Mouse (Mus musculus) C2C12 (cell line): ENCODE measurements around the gene Ski. TPM values are rescaled to one million over a fixed set of nuclear protein-coding genes. Genes with fewer than 3 reads are reported as not detected.

Experiments
- H3K27me3 ChIP-seq: one replicate; pipeline ENCODE4 v1.6.1; 2011; ENCODE audit not compliant: control insufficient read depth, insufficient read depth, insufficient read length
- H3K36me3 ChIP-seq: one replicate; pipeline ENCODE4 v1.6.1; 2011; ENCODE audit not compliant: control insufficient read depth, insufficient read depth
- H3K4me3 ChIP-seq: one replicate; pipeline ENCODE4 v1.5.1; 2011; ENCODE audit warnings: mild to moderate bottlenecking, control low read depth; ENCODE audit not compliant: poor library complexity, insufficient read depth, severe bottlenecking
- H3K79me2 ChIP-seq: one replicate; pipeline ENCODE4 v1.6.1; 2011; ENCODE audit not compliant: control insufficient read depth, insufficient read depth
- H3K79me3 ChIP-seq: one replicate; pipeline ENCODE4 v1.6.1; 2011; ENCODE audit warnings: low read depth, control low read depth
- H3ac ChIP-seq: one replicate; pipeline ENCODE3; 2011; ENCODE audit warnings: low read depth; ENCODE audit not compliant: control insufficient read depth, insufficient read length
- CEBPB ChIP-seq: IDR thresholded peaks from one replicate; pipeline ENCODE4 v1.6.1; 2011; ENCODE audit warnings: low read depth, mild to moderate bottlenecking, control low read depth, moderate library complexity
- CTCF ChIP-seq: IDR thresholded peaks from one replicate; pipeline ENCODE4 v1.5.1; 2011; ENCODE audit not compliant: control insufficient read depth, insufficient read depth, insufficient read length
- FOSL1 ChIP-seq: IDR thresholded peaks from one replicate; pipeline ENCODE4 v1.8.0; 2011; ENCODE audit warnings: mild to moderate bottlenecking, low read length; ENCODE audit not compliant: poor library complexity, insufficient read depth, severe bottlenecking
- MAX ChIP-seq: IDR thresholded peaks from one replicate; pipeline ENCODE4 v1.6.1; 2011; ENCODE audit warnings: mild to moderate bottlenecking, control low read depth
- MYOD1 ChIP-seq: IDR thresholded peaks from one replicate; pipeline ENCODE4 v1.6.1; 2011; ENCODE audit warnings: low read depth; ENCODE audit not compliant: control insufficient read depth, insufficient read length
- MYOG ChIP-seq: IDR thresholded peaks from one replicate; pipeline ENCODE4 v1.6.1; 2011; ENCODE audit not compliant: control insufficient read depth, insufficient read length; ENCODE audit errors: extremely low read depth
- USF1 ChIP-seq: IDR thresholded peaks from one replicate; pipeline ENCODE4 v1.6.1; 2011; ENCODE audit warnings: low read depth, mild to moderate bottlenecking, control low read depth, moderate library complexity
- polyA plus RNA-seq: library from polyadenylated mRNA; unstranded; fragments of >200 nt; fragmentation: generic; extraction: Trizol; gene quantifications from one replicate; pipeline ENCODE4 v1.2.1, GENCODE M21; 2012; ENCODE audit warnings: missing spikeins

Ski gene
- polyA plus RNA-seq, 1 experiment = 45.2 TPM

GRCm38 (mm10) chr4:155200861-155201390 is 21.5 kb downstream of the Ski start:
- Histone ChIP-seq H3K79me3 (peaks cover 100% of the 10 kb centered on the region), H3K36me3 (peaks cover 8% of the 10 kb centered on the region), H3ac (no peak overlapping the region), H3K4me3 (no peak overlapping the region), H3K79me2 (peaks cover 100% of the 10 kb centered on the region), H3K27me3 (no peaks in the 10 kb centered on the region)
- TF ChIP-seq CEBPB (no peak), FOSL1 (no peak), MAX (no peak), USF1 (no peak), CTCF (no peak), MYOD1 (no peak), MYOG (no peak)

- no peak for TF ChIP-seq MYOG
- no peak for TF ChIP-seq FOSL1
- TF ChIP-seq USF1 = no peak
- TF ChIP-seq MAX = no peak
- no peak for TF ChIP-seq CTCF
- no peak for TF ChIP-seq MYOD1
- TF ChIP-seq CEBPB = no peak
- no peak overlapping the region for H3ac ChIP-seq
- no peak overlapping the region for H3K4me3 ChIP-seq
- H3K36me3 ChIP-seq = peaks cover 8% of the 10 kb centered on the region
- H3K79me3 ChIP-seq = peaks cover 100% of the 10 kb centered on the region
- peaks cover 100% of the 10 kb centered on the region for H3K79me2 ChIP-seq
- no peaks in the 10 kb centered on the region for H3K27me3 ChIP-seq
Measured at GRCm38 (mm10) chr4:155197726-155198125, 24.7 kb downstream of the Ski start.

GRCm38 (mm10) chr4:155195204-155195603 is 27.2 kb downstream of the Ski start:
- H3K36me3 ChIP-seq = peaks cover 14% of the 10 kb centered on the region
- no peak overlapping the region for H3ac ChIP-seq
- H3K79me2 ChIP-seq = peaks cover 100% of the 10 kb centered on the region
- no peak for TF ChIP-seq MYOG
- no peak for TF ChIP-seq FOSL1
- TF ChIP-seq MYOD1 = no peak
- TF ChIP-seq CTCF = no peak
- TF ChIP-seq CEBPB = no peak
- no peak for TF ChIP-seq MAX
- no peak for TF ChIP-seq USF1
- H3K27me3 ChIP-seq = no peaks in the 10 kb centered on the region
- peaks cover 99% of the 10 kb centered on the region for H3K79me3 ChIP-seq
- no peak overlapping the region for H3K4me3 ChIP-seq

DNA sequence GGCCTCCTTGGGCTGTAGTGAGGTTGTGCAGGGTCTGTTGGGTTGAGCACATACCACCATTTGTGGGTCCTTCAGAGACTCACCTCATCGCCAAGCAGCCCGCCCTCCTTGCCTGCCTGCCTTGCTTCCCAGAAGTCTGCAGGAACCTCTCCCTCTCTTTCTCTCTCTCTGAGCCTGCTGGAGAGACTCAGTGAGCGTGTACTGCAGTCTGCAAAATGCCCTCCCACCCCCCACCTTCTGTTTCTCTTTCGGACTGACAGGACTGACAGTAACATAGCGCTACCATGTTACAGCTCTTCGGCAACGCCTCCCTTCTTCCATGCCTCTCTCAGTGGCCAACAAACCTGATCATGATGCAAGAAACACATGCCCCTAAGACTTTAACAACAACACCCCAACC is 32.1 kb downstream of the Ski start:
- TF ChIP-seq USF1 (no peak), MYOG (no peak), CTCF (no peak), FOSL1 (no peak), MYOD1 (no peak), MAX (no peak), CEBPB (no peak)
- H3K36me3 ChIP-seq = peaks cover 19% of the 10 kb centered on the region
- H3K79me3 ChIP-seq = peaks cover 99% of the 10 kb centered on the region
- H3K79me2 ChIP-seq = peaks cover 100% of the 10 kb centered on the region
- no peak overlapping the region for H3K4me3 ChIP-seq
- no peak overlapping the region for H3ac ChIP-seq
- no peaks in the 10 kb centered on the region for H3K27me3 ChIP-seq

DNA sequence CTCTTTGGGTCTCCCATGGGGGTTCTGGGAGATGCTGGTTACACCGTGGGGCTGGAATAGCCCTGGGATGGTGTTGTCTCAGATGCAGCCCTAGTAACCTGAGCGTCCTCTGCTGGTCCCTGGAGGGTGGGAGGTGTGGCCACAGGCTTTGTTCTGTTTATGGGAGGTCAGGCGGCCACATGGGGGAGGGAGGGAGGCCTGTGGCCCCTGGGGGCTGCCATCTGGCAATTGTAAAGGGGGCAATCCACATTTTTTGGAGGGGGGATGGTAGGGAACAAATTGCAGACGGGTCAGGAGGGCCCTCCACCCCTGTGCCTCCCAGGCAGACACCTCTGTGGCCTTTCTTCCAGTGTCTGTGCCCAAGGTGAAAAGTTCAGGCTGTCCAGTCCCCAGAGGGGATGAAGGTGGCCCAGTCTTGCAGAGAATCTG is 32.7 kb downstream of the Ski start:
- Histone ChIP-seq H3K36me3 (peaks cover 19% of the 10 kb centered on the region), H3K27me3 (no peaks in the 10 kb centered on the region), H3K4me3 (no peak overlapping the region), H3K79me3 (peaks cover 99% of the 10 kb centered on the region), H3ac (no peak overlapping the region), H3K79me2 (peaks cover 100% of the 10 kb centered on the region)
- TF ChIP-seq MYOD1 (no peak), CTCF (no peak), MYOG (no peak), CEBPB (no peak), MAX (no peak), FOSL1 (no peak), USF1 (no peak)

DNA sequence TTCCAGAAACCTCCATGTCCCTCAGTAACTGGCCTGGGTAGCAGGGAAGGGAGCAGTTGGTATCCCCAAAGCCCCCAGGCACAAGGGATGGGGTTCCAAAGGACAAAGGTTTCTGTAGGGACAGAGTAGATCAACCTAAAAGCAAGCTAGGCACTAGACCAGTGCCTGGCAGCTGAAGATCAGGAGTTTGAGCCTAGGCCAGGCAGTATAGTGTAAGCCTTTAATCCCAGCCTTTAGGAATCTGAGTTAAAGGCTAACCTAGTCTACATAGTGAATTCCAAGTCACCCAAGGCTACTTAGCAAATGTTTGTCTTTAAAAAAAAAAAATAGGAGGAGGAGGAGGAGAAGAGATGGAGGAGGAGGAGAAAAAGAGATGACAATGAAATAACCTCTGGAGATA is 33.6 kb downstream of the Ski start:
- no peak overlapping the region for H3K4me3 ChIP-seq
- peaks cover 100% of the 10 kb centered on the region for H3K79me2 ChIP-seq
- no peak overlapping the region for H3ac ChIP-seq
- peaks cover 99% of the 10 kb centered on the region for H3K79me3 ChIP-seq
- H3K36me3 ChIP-seq = peaks cover 19% of the 10 kb centered on the region
- H3K27me3 ChIP-seq = no peaks in the 10 kb centered on the region
- TF ChIP-seq MAX = no peak
- TF ChIP-seq CTCF = no peak
- TF ChIP-seq MYOD1 = no peak
- no peak for TF ChIP-seq CEBPB
- TF ChIP-seq USF1 = no peak
- no peak for TF ChIP-seq FOSL1
- TF ChIP-seq MYOG = no peak
